Mouse (Mus musculus) midbrain, embryonic 13.5 days (tissue): ENCODE measurements around the gene Cemip2. TPM values are rescaled to one million over a fixed set of nuclear protein-coding genes. Genes with fewer than 3 reads are reported as not detected.

ENCODE experiments used
- ATAC-seq: fragments of 200-750 bp; cut with Nextera tagmentation; 2 replicates; pipeline ENCODE4 v1.8.0; 2017; ENCODE audit warnings: mild to moderate bottlenecking, moderate TSS enrichment, moderate library complexity
- H3K27ac ChIP-seq: fragments of 300-500 bp; sonication (generic); 2 replicates; pipeline ENCODE4 v1.5.1; 2015; ENCODE audit warnings: inconsistent platforms, mild to moderate bottlenecking, moderate library complexity
- H3K27me3 ChIP-seq: fragments of 300-500 bp; sonication (generic); 2 replicates; pipeline ENCODE4 v1.6.1; 2015; ENCODE audit warnings: mild to moderate bottlenecking, inconsistent platforms
- H3K36me3 ChIP-seq: fragments of 300-500 bp; sonication (generic); 2 replicates; pipeline ENCODE4 v1.6.1; 2015; ENCODE audit warnings: mild to moderate bottlenecking, inconsistent platforms
- H3K4me1 ChIP-seq: fragments of 300-500 bp; sonication (generic); replicated peaks from 2 replicates; pipeline ENCODE4 v1.6.1; 2015; ENCODE audit warnings: inconsistent platforms
- H3K4me2 ChIP-seq: fragments of 300-500 bp; sonication (generic); replicated peaks from 2 replicates; pipeline ENCODE4 v1.6.1; 2015; ENCODE audit warnings: moderate library complexity, mild to moderate bottlenecking, inconsistent platforms
- H3K4me3 ChIP-seq: fragments of 300-500 bp; sonication (generic); replicated peaks from 2 replicates; pipeline ENCODE4 v1.5.1; 2015; ENCODE audit warnings: mild to moderate bottlenecking, inconsistent platforms
- H3K9ac ChIP-seq: fragments of 300-500 bp; sonication (generic); replicated peaks from 2 replicates; pipeline ENCODE4 v1.6.1; 2015; ENCODE audit warnings: mild to moderate bottlenecking, inconsistent platforms
- H3K9me3 ChIP-seq: fragments of 300-500 bp; sonication (generic); 2 replicates; pipeline ENCODE4 v1.6.1; 2016; ENCODE audit warnings: mild to moderate bottlenecking, inconsistent platforms
- WGBS: fragments of 180-500 bp; shearing (Covaris S2); methylation state at CpG from one replicate; pipeline ENCODE4 v1.1.7; 2015; 5-methylcytosine and 5-hydroxymethylcytosine counted together
- polyA plus RNA-seq: library from polyadenylated mRNA; unstranded; fragments of >200 nt; fragmentation: Nextera tagmentation; extraction: Ambion mirVana; gene quantifications from 2 replicates; pipeline ENCODE4 v1.2.1, GENCODE M21; 2015

Gene Cemip2
- polyA plus RNA-seq, 1 experiment from 2014 or later, result 73.8 TPM

DNA sequence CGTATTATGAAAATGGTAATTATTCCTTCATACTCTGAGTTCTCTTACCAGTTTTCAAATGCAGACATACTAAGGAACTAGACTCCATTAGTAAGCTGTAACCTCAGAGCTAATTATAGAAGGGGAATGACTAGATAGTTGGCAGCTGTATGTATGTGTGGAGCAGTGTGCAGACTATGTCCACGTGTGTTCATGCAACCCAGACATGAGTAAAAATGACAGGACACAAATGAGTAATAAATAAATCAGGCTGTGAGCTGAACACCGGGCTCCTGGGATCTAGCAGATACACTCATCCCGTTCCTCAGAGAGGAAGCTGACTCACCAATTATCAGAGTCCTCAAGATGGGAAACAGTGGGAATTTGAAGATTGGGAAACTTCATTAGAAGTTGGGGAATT is 42.0 kb downstream of the Cemip2 start:
- Histone ChIP-seq H3K4me2 (no peak overlapping the region), H3K4me1 (no peaks in the 10 kb centered on the region), H3K4me3 (no peak overlapping the region), H3K9ac (no peak overlapping the region), H3K36me3 (peaks cover 83% of the 10 kb centered on the region), H3K9me3 (no peaks in the 10 kb centered on the region), H3K27ac (no peak overlapping the region), H3K27me3 (no peaks in the 10 kb centered on the region)
- WGBS, result 89% methylated on average over 4 of the region's 4 CpGs
- ATAC-seq, result no peak

DNA sequence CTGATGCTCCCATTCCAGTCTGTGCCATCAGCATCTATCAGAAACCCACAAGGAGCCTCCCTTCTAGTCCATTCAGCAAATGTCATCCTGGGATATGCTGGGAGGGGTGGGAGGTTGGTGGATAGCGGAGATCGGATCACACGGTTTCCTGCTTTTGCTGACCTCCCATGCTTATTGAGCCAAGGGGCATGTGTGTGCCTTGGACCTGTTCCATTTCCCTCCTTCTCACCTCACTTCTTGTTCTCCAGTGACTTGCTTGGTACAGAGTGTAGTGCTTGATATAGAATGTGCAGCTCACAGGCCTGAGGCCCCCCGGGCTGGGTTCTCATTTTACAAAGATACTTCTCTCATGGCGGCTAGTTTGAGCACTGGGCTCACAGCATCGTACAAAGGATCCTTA is 43.7 kb downstream of the Cemip2 start:
- Histone ChIP-seq H3K27ac (no peak overlapping the region), H3K36me3 (peaks cover 78% of the 10 kb centered on the region)
- WGBS, result 85% methylated on average over 6 of the region's 6 CpGs

DNA sequence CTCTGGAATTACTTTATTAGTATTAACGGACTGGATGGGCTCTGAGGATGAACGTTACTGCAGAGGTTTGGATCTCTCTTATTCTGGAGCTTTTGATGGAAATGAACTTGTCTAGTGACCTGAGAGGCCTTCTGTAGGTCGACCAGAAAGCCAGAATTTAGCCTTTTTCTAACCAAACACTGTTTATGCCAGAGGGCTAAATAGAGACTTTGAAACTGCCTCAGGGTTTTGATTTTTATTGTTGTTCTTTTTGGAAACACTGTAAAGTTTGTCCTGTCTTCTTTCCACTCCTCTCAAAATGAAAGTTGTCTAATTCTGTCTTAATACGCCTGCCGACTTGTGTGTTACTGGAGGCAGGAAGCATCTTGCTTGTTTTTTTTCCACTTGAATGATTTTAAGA is 46.0 kb downstream of the Cemip2 start:
- no peaks in the 10 kb centered on the region for H3K27me3 ChIP-seq
- no peak overlapping the region for H3K27ac ChIP-seq
- no peak for ATAC-seq
- H3K9ac ChIP-seq, result no peak overlapping the region
- no peak overlapping the region for H3K4me2 ChIP-seq
- H3K9me3 ChIP-seq, result no peaks in the 10 kb centered on the region
- no peak overlapping the region for H3K4me3 ChIP-seq
- no peaks in the 10 kb centered on the region for H3K4me1 ChIP-seq
- H3K36me3 ChIP-seq, result peaks cover 75% of the 10 kb centered on the region
- WGBS, result 94% methylated on average over 5 of the region's 5 CpGs

More for the DNA sequence above, 43.7 kb downstream of the Cemip2 start:
- ATAC-seq, result no peak
- no peak overlapping the region for H3K4me2 ChIP-seq
- no peaks in the 10 kb centered on the region for H3K4me1 ChIP-seq
- no peak overlapping the region for H3K9ac ChIP-seq
- no peak overlapping the region for H3K4me3 ChIP-seq
- no peaks in the 10 kb centered on the region for H3K9me3 ChIP-seq
- H3K27me3 ChIP-seq, result no peaks in the 10 kb centered on the region

DNA sequence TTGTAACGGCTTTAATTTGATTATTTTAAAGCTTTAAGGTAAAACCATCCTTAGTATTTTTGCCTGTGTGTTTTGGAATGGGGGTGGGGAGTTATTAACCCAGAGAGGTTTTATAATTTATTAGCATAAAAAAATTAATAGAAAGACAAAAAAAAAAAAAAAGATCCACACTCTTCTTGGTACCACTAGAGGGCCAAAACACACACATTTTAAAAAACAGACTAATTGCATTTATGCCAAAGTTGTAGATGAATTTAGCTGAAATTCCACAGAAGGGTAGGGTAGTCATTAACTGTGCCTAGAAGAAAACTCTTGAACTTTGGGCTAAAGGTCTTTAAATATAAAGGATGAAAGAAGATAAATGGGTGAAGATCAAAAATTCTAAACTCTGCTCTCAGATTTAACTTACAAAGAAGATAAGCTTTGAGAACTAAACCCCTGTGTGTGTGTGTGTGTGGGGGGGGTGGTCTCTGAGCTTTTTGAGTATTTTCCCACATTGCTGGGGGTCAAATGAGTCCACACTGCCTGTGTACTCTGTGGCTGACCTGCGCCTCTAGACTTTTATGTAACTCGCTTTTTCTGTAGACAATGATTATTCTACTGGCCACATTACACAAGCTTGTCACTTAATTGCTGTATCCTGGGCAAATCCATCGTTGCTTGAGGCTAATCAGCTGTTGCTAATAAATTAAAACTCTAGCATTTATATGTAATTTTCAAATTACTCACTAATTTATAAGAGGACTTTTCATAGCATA is 47.2 kb downstream of the Cemip2 start:
- no peak for ATAC-seq
- H3K27me3 ChIP-seq, result no peaks in the 10 kb centered on the region
- H3K4me2 ChIP-seq, result no peak overlapping the region
- H3K9ac ChIP-seq, result no peak overlapping the region
- H3K4me3 ChIP-seq, result no peak overlapping the region
- no peak overlapping the region for H3K27ac ChIP-seq
- peaks cover 75% of the 10 kb centered on the region for H3K36me3 ChIP-seq
- no peaks in the 10 kb centered on the region for H3K4me1 ChIP-seq
- H3K9me3 ChIP-seq, result no peaks in the 10 kb centered on the region
- WGBS, result 92% methylated on average over 4 of the region's 4 CpGs

DNA sequence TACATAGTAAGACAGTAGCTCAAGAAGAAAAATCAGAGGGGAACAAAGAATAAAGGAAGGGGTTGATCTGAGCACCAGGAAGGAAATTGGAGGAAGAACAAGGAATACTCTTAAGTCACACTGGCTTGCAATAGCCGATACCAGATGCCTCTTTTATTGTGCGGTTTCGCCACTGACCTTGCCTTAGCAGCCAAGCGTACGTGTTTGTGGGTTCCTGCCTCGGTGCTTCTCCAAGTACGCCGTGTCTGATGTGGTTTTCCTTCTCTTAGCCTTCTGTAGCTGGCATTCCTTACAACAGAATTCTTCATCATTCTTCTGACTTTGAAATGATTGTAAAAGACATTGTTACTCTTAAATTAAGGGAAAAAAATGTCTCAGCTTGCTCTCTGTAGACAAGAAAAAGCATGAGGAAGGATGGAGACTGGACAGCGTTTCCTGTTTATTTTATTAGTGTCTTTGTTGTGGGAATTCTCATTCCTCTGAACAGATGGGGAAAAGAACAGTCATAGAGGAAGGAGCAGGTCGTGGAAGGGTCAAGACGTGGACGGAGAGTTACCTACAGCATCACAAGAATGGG is 55.4 kb downstream of the Cemip2 start:
- no peak overlapping the region for H3K4me2 ChIP-seq
- no peak overlapping the region for H3K9ac ChIP-seq
- no peaks in the 10 kb centered on the region for H3K4me1 ChIP-seq
- no peaks in the 10 kb centered on the region for H3K27me3 ChIP-seq
- H3K9me3 ChIP-seq, result no peaks in the 10 kb centered on the region
- WGBS, result 89% methylated on average over 12 of the region's 12 CpGs
- no peak overlapping the region; the same call in 1 of the 2 replicates for H3K27ac ChIP-seq
- peaks cover 92% of the 10 kb centered on the region for H3K36me3 ChIP-seq
- ATAC-seq, result no peak
- no peak overlapping the region for H3K4me3 ChIP-seq

DNA sequence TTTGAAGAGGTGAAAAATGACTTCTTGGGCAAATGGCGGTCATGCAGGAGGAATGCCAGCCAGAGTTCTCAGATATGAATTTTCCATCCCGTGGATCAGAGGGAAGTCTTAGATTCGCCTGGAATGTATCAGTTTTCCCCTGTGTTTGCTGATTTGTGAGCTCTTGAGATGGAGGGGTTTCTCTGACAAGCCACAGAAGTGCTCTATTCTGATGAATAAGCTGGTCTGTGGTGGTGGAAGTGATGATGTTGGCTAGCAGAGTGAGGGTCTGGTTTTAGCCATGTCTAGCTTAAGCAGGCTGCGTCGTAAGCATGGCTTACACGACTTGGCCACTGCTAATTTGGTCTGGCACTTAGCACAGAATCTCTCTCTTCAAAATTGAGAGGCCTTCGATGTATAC is 56.8 kb downstream of the Cemip2 start:
- no peak overlapping the region for H3K9ac ChIP-seq
- 93% methylated on average over 7 of the region's 7 CpGs for WGBS
- H3K4me2 ChIP-seq, result no peak overlapping the region
- H3K36me3 ChIP-seq, result peaks cover 85% of the 10 kb centered on the region
- no peaks in the 10 kb centered on the region for H3K4me1 ChIP-seq
- 0 out of 2 replicates have a peak overlapping the region, but pooled peaks have one; percentile 21 for H3K27ac ChIP-seq
- no peak overlapping the region for H3K4me3 ChIP-seq
- H3K27me3 ChIP-seq, result no peaks in the 10 kb centered on the region
- no peak for ATAC-seq
- no peaks in the 10 kb centered on the region for H3K9me3 ChIP-seq

DNA sequence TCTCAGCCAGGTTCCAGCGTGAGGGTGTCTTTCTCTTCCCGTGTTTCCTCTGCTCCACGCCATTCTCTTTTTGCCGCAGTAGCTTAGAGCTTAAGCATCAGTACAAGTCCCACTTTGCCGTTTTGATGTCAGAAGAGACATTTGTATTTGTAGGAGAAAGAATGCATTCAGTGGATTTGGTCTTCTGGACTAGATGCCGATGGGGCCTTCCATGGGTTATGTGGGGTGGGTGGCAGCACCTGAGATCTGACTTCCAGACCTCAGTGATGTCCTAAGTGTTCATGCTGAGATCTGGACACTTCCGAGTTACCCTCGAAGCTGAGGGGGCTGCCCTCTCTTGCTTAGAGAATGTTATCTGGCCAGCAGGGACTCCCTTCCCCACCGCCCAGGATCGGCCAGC is 72.6 kb downstream of the Cemip2 start:
- no peak for ATAC-seq
- H3K36me3 ChIP-seq, result peaks cover 93% of the 10 kb centered on the region
- H3K4me3 ChIP-seq, result no peak overlapping the region
- no peak overlapping the region for H3K4me2 ChIP-seq
- WGBS, result 92% methylated on average over 10 of the region's 10 CpGs
- H3K9ac ChIP-seq, result no peak overlapping the region
- H3K27me3 ChIP-seq, result no peaks in the 10 kb centered on the region
- no peaks in the 10 kb centered on the region for H3K4me1 ChIP-seq
- H3K9me3 ChIP-seq, result no peaks in the 10 kb centered on the region
- no peak overlapping the region for H3K27ac ChIP-seq

DNA sequence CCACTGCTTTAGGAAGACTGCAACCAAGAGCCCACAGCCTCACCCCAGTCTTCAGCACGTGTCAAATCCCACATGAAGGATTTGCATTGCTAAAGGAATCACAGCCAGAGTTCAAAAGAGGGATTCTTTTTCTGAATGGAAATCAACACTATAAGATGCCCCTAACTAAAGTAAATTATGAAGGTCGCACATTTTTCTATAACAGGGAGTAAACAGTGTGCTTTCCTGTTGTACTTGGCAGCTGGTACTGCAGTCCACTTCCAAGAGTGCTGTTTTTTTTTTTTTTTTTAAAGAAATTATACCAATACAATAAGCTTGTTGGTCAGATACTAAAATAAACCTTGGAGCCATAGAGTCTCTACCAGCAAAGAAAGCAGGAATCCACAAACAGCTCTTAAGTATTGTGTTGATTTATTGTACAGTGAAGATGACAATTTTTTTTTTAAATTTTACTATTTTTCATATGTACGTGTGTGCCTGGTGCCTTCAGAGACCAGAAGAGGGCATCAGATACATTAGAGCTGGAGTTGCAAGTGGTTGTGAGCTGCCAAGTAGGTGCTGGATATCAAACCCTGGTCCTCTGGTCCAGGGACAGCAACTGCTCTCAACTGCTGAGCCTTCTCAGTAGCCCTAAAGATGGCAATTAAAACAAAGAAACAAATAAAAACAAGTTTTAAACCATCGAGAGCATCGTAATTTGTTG is 76.5 kb downstream of the Cemip2 start:
- no peaks in the 10 kb centered on the region for H3K9me3 ChIP-seq
- no peaks in the 10 kb centered on the region for H3K4me1 ChIP-seq
- H3K27me3 ChIP-seq, result no peaks in the 10 kb centered on the region
- no peak overlapping the region for H3K9ac ChIP-seq
- no peak overlapping the region for H3K4me2 ChIP-seq
- H3K36me3 ChIP-seq, result peaks cover 89% of the 10 kb centered on the region
- ATAC-seq, result no peak
- WGBS, result 91% methylated on average over 5 of the region's 5 CpGs
- no peak overlapping the region for H3K27ac ChIP-seq
- H3K4me3 ChIP-seq, result no peak overlapping the region

DNA sequence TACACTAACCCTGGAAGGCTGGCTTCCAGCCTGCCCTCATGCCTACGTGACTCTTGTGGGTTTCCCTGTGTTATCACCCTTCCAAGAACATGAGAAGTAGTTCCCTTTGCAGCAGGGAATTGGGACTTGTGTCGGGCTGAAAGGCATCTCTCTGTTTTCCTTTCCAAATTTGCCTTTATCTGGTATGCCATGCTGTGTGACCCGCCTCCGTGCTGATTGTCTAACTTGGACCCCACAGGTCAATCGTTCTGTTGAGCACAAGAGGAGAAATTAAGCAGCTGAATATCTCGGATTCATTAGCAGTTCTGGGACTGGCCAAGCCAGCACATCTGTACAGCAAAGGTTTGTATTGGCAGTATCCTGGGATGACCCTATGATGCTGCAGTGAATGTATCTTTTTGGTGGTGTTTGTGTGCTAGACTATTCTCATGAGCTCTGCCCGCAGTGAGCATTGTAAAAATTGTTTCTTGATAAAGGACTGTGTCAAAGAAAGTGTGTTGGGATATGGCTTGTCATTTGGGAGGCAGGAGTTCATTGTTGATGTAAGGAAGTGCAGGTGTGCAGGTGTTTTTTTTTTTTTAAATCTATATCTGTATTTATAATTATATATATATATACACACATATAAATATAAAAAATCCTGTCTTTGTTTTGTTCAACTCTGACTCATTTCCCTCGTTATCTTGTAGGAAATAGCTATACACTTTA is 77.4 kb downstream of the Cemip2 start:
- no peaks in the 10 kb centered on the region for H3K27me3 ChIP-seq
- ATAC-seq, result no peak
- peaks cover 84% of the 10 kb centered on the region for H3K36me3 ChIP-seq
- H3K9ac ChIP-seq, result no peak overlapping the region
- H3K9me3 ChIP-seq, result no peaks in the 10 kb centered on the region
- 89% methylated on average over 8 of the region's 8 CpGs for WGBS
- H3K4me3 ChIP-seq, result no peak overlapping the region
- H3K27ac ChIP-seq, result no peak overlapping the region
- no peak overlapping the region for H3K4me2 ChIP-seq
- H3K4me1 ChIP-seq, result no peaks in the 10 kb centered on the region

DNA sequence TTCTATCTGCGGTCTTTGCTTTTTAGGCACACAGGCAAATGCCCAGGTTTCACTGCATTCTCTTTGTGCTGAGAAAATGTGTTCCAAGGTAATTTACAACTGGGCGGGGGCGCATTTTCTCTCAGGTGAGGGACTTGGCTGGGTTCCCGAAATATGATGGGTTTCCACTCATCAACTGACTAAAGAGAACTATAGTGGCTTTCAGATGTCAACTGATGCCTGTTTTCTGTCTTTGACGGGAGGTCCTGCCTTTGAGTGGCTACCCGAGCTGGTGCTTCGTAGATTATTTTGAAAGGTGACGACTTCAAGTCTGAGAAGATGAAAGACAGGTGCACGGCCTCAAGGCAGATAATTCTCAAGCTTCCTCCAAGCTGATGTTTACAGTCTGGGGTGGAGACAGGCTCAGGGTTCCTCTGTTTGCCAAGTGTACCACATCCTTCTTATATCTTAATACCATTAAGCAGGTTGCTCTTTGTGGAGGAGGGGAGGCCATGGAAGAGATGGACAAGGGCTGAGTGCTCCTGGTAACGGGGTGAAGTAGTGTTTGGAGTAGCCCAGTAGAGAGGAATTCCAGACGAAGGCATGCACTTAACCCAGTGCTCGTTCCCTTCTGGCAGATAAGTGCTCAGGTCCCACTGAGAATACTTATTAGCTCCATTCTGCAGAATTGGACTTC is 80.8 kb downstream of the Cemip2 start:
- Histone ChIP-seq H3K9ac (no peak overlapping the region), H3K4me2 (no peak overlapping the region), H3K4me1 (no peaks in the 10 kb centered on the region), H3K4me3 (no peak overlapping the region), H3K9me3 (no peaks in the 10 kb centered on the region), H3K36me3 (peaks cover 62% of the 10 kb centered on the region), H3K27me3 (no peaks in the 10 kb centered on the region), H3K27ac (no peak overlapping the region)
- WGBS, result 89% methylated on average over 12 of the region's 12 CpGs
- ATAC-seq, result no peak

DNA sequence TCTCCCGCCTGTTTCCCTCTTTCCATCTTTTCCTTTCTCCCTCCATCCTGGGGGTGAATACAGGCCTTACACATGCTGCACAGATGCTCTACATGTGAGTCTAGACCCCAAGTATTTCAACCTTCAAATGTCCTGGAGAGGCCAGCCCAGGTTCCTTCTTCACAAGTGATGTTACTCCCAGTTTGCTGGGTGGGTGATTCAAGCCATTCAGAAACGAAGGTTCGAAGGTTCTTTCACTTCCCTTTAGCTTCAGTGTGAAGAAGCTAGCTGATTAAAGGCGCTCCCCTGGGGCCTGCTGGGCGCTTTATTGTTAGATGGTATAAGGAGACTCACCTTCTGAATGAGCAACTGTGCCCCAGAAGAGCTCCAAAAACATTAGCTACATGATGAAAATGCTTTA is 82.0 kb downstream of the Cemip2 start:
- Histone ChIP-seq H3K27me3 (no peaks in the 10 kb centered on the region), H3K4me2 (no peak overlapping the region), H3K9me3 (no peaks in the 10 kb centered on the region), H3K4me3 (no peak overlapping the region), H3K4me1 (no peaks in the 10 kb centered on the region), H3K9ac (no peak overlapping the region), H3K27ac (no peak overlapping the region), H3K36me3 (peaks cover 51% of the 10 kb centered on the region)
- ATAC-seq, result no peak
- WGBS, result 77% methylated on average over 5 of the region's 5 CpGs
